Mouse (Mus musculus): ENCODE results near the gene Lactb. TPM values are rescaled to one million over a fixed set of nuclear protein-coding genes. Genes with fewer than 3 reads are reported as not detected.

The Lactb gene
- polyA plus RNA-seq (2015; fragmentation: Nextera tagmentation; extraction: Ambion mirVana): 6.8 and 7.9 TPM in 2 replicates

GRCm38 (mm10) chr9:66975239-66975645, at the start of gene Lactb:
Gene Lactb (minus strand): TSS chr9:66975484.

DNA sequence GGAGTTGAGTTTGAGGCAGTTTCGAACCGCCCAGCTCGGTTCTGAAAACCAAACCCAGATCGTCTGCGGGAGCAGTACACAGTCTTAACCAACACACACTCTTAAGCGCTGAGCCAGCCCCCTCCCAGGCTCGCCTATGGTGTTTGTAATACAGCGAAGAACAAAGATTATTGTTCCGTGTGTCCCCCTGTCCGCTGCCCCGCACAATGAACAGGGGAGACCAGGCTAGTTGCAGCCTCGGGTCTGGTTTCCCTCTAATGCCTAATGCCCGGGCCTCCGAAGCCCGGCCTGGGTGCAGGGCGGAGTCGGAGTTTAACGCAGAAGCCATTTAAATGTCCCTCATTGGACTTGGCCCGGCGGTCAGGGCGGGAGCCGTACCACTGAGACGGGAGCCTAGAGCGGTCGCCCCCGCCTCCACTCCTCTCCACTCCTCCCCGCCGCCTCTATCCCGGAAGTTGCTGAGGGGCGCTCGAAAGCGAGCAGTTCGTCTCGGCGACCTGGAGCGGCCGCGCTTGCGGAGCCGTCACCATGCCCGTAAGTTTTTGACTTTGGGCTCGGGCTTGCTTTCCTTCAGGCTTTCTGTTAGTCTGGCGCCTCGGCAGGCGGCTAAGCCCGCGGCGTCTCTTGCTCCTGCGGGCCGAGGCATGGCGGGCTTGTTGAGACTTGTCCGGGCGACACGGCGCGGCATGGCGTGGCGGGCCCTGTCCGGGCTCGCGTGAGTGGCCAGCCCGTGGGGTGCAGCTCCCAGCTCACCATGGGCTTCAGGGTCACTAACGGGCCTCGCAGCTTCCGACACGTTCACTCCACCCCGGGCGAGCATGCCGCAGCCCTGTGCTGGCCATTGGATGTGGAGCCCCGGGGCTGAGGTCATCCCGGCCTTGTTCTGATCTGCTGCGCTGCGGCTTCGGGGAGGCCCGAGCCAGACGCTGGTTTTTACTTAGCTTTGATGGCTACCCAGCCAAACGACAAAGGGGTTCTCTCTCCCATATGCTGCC, 29.3 kb downstream of the Lactb start, which contains the start of gene Rps27l:
Gene Rps27l (plus strand): TSS at position 440 of the 995 bp plus-strand sequence.

GRCm38 (mm10) chr9:66919382-66919971, 55.8 kb downstream of the Lactb start, which contains the start of gene Rab8b:
Gene Rab8b (minus strand): TSS chr9:66919687.

Other genes starting within 250 kb of the Lactb start
- 2.2 and 3.1 TPM in 2 replicates for gene Aph1b, start 180.0 kb downstream of the Lactb start, polyA plus RNA-seq (2015; fragmentation: Nextera tagmentation; extraction: Ambion mirVana)
- 0.10 and 0.39 TPM in 2 replicates for gene Gm10647, start 178.4 kb downstream of the Lactb start, polyA plus RNA-seq (2015; fragmentation: Nextera tagmentation; extraction: Ambion mirVana)
- gene Aph1c, start 140.8 kb downstream of the Lactb start, polyA plus RNA-seq (2015; fragmentation: Nextera tagmentation; extraction: Ambion mirVana): 4.9 and 6.7 TPM in 2 replicates
- 38.9 and 39.6 TPM in 2 replicates for gene Rab8b, start 55.8 kb downstream of the Lactb start, polyA plus RNA-seq (2015; fragmentation: Nextera tagmentation; extraction: Ambion mirVana)
- 582 and 638 TPM in 2 replicates for gene Rps27l, start 29.4 kb downstream of the Lactb start, polyA plus RNA-seq (2015; fragmentation: Nextera tagmentation; extraction: Ambion mirVana)
- 220 and 249 TPM in 2 replicates for gene Tpm1, start 73.9 kb upstream of the Lactb start, polyA plus RNA-seq (2015; fragmentation: Nextera tagmentation; extraction: Ambion mirVana)